Comparison of ENCODE assay signal across 9 mouse cellular contexts in the genomic region with DNA sequence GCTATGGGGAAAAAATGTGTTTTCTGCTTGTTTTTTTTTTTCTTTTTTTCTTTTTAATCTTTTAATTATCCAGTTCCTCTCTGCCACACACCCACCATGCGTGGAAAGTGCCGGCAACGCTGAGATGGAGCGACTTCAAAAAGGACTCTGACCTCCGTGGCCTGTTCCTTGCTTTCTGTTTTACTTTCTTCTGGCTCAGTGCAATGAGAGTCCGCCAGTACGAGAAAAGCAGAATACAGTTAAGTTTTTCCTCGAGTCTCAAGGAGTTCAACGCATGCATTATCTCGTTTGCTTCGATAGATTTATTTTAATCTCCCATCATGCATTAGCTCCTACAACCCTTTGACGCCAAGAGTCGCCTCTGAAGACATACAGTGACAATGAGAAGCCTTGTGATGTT.
DNase-seq lines count a peak whose midpoint lies in the region; ATAC-seq and TF ChIP-seq lines count a peak whose summit lies in the region.
"Had no signal": no experiment of that assay in that cellular context is flagged by ENCODE, and none has a peak within 500 bp of the region (broad histone marks: within the 10 kb centered on the region; RNA-seq: fewer than 3 reads in every experiment).

No protein-coding gene starts in this region.

- WGBS in limb, embryonic 15.5 days: 31% methylated on average over 13 of the region's 13 CpGs
- 11% methylated on average over 13 of the region's 13 CpGs for WGBS in neural tube, embryonic 15.5 days

- intact Hi-C loops in left cerebral cortex, postnatal 14 days (cut with DNase I): no loop called here

- no peaks in the 10 kb centered on the region for H3K9me3 ChIP-seq in limb, embryonic 15.5 days
- no peaks in the 10 kb centered on the region for H3K9me3 ChIP-seq in neural tube, embryonic 15.5 days (replicated peaks)

- H3K4me2 ChIP-seq in limb, embryonic 15.5 days: peak overlapping the region; percentile 41
- H3K4me2 ChIP-seq in neural tube, embryonic 15.5 days: peak overlapping the region; percentile 49

- no peak for DNase-seq in layer of hippocampus, adult 2 months (ENCODE audit: low spot score in 2 of 2)
- DNase-seq in layer of hippocampus, postnatal 36 days: no peak
- DNase-seq in adrenal gland, adult 18-20 months (ENCODE audit: low spot score in 2 of 2): no peak
- DNase-seq in embryo, embryonic 10.5 days (ENCODE audit: low spot score): no peak
- DNase-seq in left cerebral cortex, postnatal 14 days (ENCODE audit: low spot score in 2 of 2): no peak
- DNase-seq: right cerebral cortex, postnatal 25 days had no signal

- peaks cover 4% of the 10 kb centered on the region; the same call in 1 of the 2 replicates for H3K27me3 ChIP-seq in limb, embryonic 15.5 days
- H3K27me3 ChIP-seq in neural tube, embryonic 15.5 days (replicated peaks): peaks cover 3% of the 10 kb centered on the region; the same call in 1 of the 2 replicates

- no peak for TF ChIP-seq CTCF in layer of hippocampus, adult 2 months (conservative IDR thresholded peaks at IDR 0.05)

- no peak overlapping the region for H3K27ac ChIP-seq in layer of hippocampus, adult 2 months
- no peak overlapping the region for H3K27ac ChIP-seq in limb, embryonic 15.5 days
- no peak overlapping the region; the same call in 1 of the 2 replicates for H3K27ac ChIP-seq in neural tube, embryonic 15.5 days (replicated peaks)

- peak; percentile 62; a peak in 2 of 4 replicates for ATAC-seq in hematopoietic stem cell, adult 5-6 weeks (replicated peaks in 1 of 2; ENCODE audit: insufficient read depth in 1 of 2, low FRiP score in 2 of 2, low TSS enrichment in 1 of 2, low read depth in 1 of 2, poor library complexity in 2 of 2, severe bottlenecking in 2 of 2)
- ATAC-seq in limb, embryonic 15.5 days (ENCODE audit: insufficient number of reproducible peaks, low FRiP score, low TSS enrichment, low read depth): no peak
- ATAC-seq in neural tube, embryonic 15.5 days (ENCODE audit: low FRiP score): no peak

- peak overlapping the region; percentile 20 for H3K4me3 ChIP-seq in layer of hippocampus, adult 2 months
- H3K4me3 ChIP-seq in limb, embryonic 15.5 days: peak overlapping the region; percentile 22
- peak overlapping the region; percentile 18 for H3K4me3 ChIP-seq in neural tube, embryonic 15.5 days (replicated peaks)

- H3K4me1 ChIP-seq in limb, embryonic 15.5 days: peaks cover 11% of the 10 kb centered on the region
- peaks cover 17% of the 10 kb centered on the region for H3K4me1 ChIP-seq in neural tube, embryonic 15.5 days

- no peak overlapping the region for H3K9ac ChIP-seq in limb, embryonic 15.5 days
- H3K9ac ChIP-seq in neural tube, embryonic 15.5 days (replicated peaks): no peak overlapping the region

- no peaks in the 10 kb centered on the region for H3K36me3 ChIP-seq in limb, embryonic 15.5 days
- no peaks in the 10 kb centered on the region for H3K36me3 ChIP-seq in neural tube, embryonic 15.5 days

Comparison
In these comparisons a context has a peak if more than half of its experiments do, and no peak if none do; other contexts are left out.
1. ATAC-seq: peak in hematopoietic stem cell, adult 5-6 weeks (2 of 2); none in limb, embryonic 15.5 days (single experiment) and neural tube, embryonic 15.5 days (single experiment).
2. Peak in every context shown above with its lines, with median percentiles within 50 percentile points of each other: H3K4me3 ChIP-seq.